Mouse (Mus musculus): ENCODE results near the gene Flnc. TPM values are rescaled to one million over a fixed set of nuclear protein-coding genes. Genes with fewer than 3 reads are reported as not detected.
"Not testable (repeated sequence)": the region's sequence is repeated elsewhere in the genome, so short reads cannot be mapped to it uniquely, and the experiment has no call there.

Gene Flnc
- 1 to 10 TPM; 1.5 to 1.6 TPM for total RNA-seq (2021)

- peak in 1 of 2 experiments; percentile 6 for DNase-seq (ENCODE audit: low spot score in 2 of 2)
- intact Hi-C loops (cut with DNase I), result no loop called here
These were observed at the start of gene Flnc for GRCm38 (mm10) chr6:29433038-29433803. Gene Flnc, plus strand, starts transcription at chr6:29433256.

GRCm38 (mm10) chr6:29388052-29388518, 45.0 kb upstream of the Flnc start, which contains the start of gene Opn1sw:
Gene Opn1sw, minus strand, starts transcription at chr6:29388468.
- no peak for DNase-seq (ENCODE audit: low spot score in 2 of 2)
- intact Hi-C loops (cut with DNase I), result no loop called here

GRCm38 (mm10) chr6:29388606-29389080, 44.4 kb upstream of the Flnc start:
- intact Hi-C loops (cut with DNase I), result no loop called here
- peak; percentile 76 to 91 for DNase-seq (ENCODE audit: low spot score in 2 of 2)

GRCm38 (mm10) chr6:29389425-29389824, 43.6 kb upstream of the Flnc start:
- DNase-seq (ENCODE audit: low spot score in 2 of 2), result no peak
- intact Hi-C loops (cut with DNase I), result no loop called here

GRCm38 (mm10) chr6:29390500-29390899, 42.6 kb upstream of the Flnc start:
- not testable (repeated sequence) for DNase-seq (ENCODE audit: low spot score in 2 of 2)
- intact Hi-C loops (cut with DNase I), result loop anchor here (5.0 kb wide), 2 partner anchors 147 to 262 kb away; no protein-coding TSS in a partner anchor

- intact Hi-C loops (cut with DNase I), result loop anchor here (5.0 kb wide), 2 partner anchors 146 to 261 kb away; no protein-coding TSS in a partner anchor
- DNase-seq (ENCODE audit: low spot score in 2 of 2), result not testable (repeated sequence)
These were observed 41.8 kb upstream of the Flnc start for GRCm38 (mm10) chr6:29391241-29391640.

- DNase-seq (ENCODE audit: low spot score in 2 of 2), result peak in 1 of 2 experiments; percentile 30
- intact Hi-C loops (cut with DNase I), result loop anchor here (5.0 kb wide), 2 partner anchors 145 to 260 kb away; no protein-coding TSS in a partner anchor
These were observed 41.3 kb upstream of the Flnc start for GRCm38 (mm10) chr6:29391802-29392201.

- intact Hi-C loops (cut with DNase I), result loop anchor here (5.0 kb wide), 2 partner anchors 143 to 258 kb away; no protein-coding TSS in a partner anchor
- DNase-seq (ENCODE audit: low spot score in 2 of 2), result no peak
These were observed 38.8 kb upstream of the Flnc start for GRCm38 (mm10) chr6:29394286-29394685.

GRCm38 (mm10) chr6:29395910-29396713, 36.9 kb upstream of the Flnc start, which contains the start of gene Ccdc136:
Gene Ccdc136, plus strand, starts transcription at chr6:29396309.
- DNase-seq (ENCODE audit: low spot score in 2 of 2), result peak; percentile 77 to 86
- intact Hi-C loops (cut with DNase I), result no loop called here

GRCm38 (mm10) chr6:29396714-29397540, 36.1 kb upstream of the Flnc start:
- intact Hi-C loops (cut with DNase I), result no loop called here

GRCm38 (mm10) chr6:29397575-29397974, 35.5 kb upstream of the Flnc start:
- intact Hi-C loops (cut with DNase I), result no loop called here
- peak; percentile 30 to 54 for DNase-seq (ENCODE audit: low spot score in 2 of 2)

More at GRCm38 (mm10) chr6:29396714-29397540, 36.1 kb upstream of the Flnc start:
- DNase-seq (ENCODE audit: low spot score in 2 of 2), result no peak

GRCm38 (mm10) chr6:29399851-29400250, 33.2 kb upstream of the Flnc start:
- intact Hi-C loops (cut with DNase I), result no loop called here
- DNase-seq (ENCODE audit: low spot score in 2 of 2), result no peak

GRCm38 (mm10) chr6:29402693-29403342, 30.2 kb upstream of the Flnc start:
- intact Hi-C loops (cut with DNase I), result no loop called here
- no peak for DNase-seq (ENCODE audit: low spot score in 2 of 2)

- DNase-seq (ENCODE audit: low spot score in 2 of 2), result peak in 1 of 2 experiments; percentile 61
- intact Hi-C loops (cut with DNase I), result no loop called here
These were observed 26.6 kb upstream of the Flnc start for GRCm38 (mm10) chr6:29406412-29406811.

GRCm38 (mm10) chr6:29415446-29415845, 17.6 kb upstream of the Flnc start:
- no peak for DNase-seq (ENCODE audit: low spot score in 2 of 2)
- intact Hi-C loops (cut with DNase I), result no loop called here

GRCm38 (mm10) chr6:29420596-29420995, 12.5 kb upstream of the Flnc start:
- intact Hi-C loops (cut with DNase I), result no loop called here
- DNase-seq (ENCODE audit: low spot score in 2 of 2), result no peak

GRCm38 (mm10) chr6:29425118-29425517, 7.9 kb upstream of the Flnc start:
- no peak for DNase-seq (ENCODE audit: low spot score in 2 of 2)
- intact Hi-C loops (cut with DNase I), result no loop called here

GRCm38 (mm10) chr6:29426331-29426730, 6.7 kb upstream of the Flnc start:
- intact Hi-C loops (cut with DNase I), result no loop called here

GRCm38 (mm10) chr6:29428171-29428570, 4.9 kb upstream of the Flnc start:
- DNase-seq (ENCODE audit: low spot score in 2 of 2), result no peak
- intact Hi-C loops (cut with DNase I), result no loop called here

More at GRCm38 (mm10) chr6:29426331-29426730, 6.7 kb upstream of the Flnc start:
- no peak for DNase-seq (ENCODE audit: low spot score in 2 of 2)

All from left cerebral cortex, postnatal 25 days (tissue).